Mouse (Mus musculus) heart, postnatal 10 days (tissue): ENCODE data around the gene Add2. TPM values are rescaled to one million over a fixed set of nuclear protein-coding genes. Genes with fewer than 3 reads are reported as not detected.
A peak's percentile ranks its signal among the peaks of the same experiment; 100 is the strongest.

ENCODE experiments used
- DNase-seq, 2 experiments: peaks; one replicate each; pipeline ENCODE4 v3.0.0; 2021
- intact Hi-C: fragments of 180-260 bp; cut with DNase I; formaldehyde crosslinking; loops from one replicate; pipeline ENCODE4 v1.15.1; 2025
- total RNA-seq, 2 experiments: library from RNA; stranded (reverse); gene quantifications; 2 replicates each; pipeline ENCODE4 v1.2.3; 2021

The Add2 gene
- total RNA-seq, 2 experiments from 2014 or later: 1.4 to 1.9 TPM

DNA sequence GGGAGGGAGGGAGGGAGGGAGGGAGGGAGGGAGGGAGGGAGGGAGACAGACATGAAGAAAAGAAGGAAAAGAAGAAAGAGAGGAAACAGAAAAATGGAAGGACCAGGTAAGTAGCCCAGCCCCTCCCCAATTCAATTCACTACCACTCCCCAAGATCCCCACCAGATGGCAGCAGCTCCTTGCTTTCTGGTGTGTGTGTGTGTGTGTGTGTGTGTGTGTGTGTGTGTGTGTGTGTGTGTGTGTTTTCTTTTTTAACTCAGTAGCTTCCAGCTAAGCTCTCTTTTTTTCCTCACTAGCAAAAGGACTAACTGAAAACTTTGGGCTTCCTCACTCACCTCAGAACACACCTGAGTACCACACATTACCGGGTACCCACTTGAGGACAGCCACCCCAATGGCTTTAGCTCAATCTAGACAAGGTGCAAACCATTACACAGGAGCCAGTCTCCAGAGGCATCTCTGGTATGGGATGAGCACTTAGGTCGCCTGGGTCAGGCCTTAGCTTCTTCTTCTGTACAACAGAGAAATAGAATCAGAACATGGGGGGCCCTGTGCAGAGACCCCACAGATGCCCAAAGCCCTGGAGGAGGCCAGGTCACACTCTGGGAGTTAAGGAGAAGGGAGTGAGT, 98.6 kb downstream of the Add2 start:
- DNase-seq: peak; percentile 41 to 72
- intact Hi-C loops: loop anchor here (1.0 to 2.0 kb wide), 2 partner anchors 237 to 274 kb away; no protein-coding TSS in a partner anchor

DNA sequence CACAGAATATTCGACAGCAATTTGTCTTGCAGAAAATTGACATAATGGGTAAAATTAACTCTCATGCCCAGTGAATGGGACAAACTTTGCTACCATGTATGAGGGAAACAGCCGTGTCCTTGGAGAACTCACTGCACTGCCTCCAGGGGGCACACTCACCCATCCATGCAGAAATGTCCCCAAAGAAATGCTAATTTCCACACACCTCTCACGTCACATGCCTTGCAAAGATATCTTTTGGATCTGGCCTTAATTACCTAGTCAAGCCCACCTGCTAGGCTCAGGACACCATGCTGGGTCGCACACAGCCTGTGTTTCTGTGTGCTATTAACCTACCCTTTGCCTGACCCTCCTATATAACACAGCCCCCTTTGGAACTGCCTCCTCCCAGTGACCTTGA, 100.0 kb downstream of the Add2 start:
- intact Hi-C loops: no loop called here

DNA sequence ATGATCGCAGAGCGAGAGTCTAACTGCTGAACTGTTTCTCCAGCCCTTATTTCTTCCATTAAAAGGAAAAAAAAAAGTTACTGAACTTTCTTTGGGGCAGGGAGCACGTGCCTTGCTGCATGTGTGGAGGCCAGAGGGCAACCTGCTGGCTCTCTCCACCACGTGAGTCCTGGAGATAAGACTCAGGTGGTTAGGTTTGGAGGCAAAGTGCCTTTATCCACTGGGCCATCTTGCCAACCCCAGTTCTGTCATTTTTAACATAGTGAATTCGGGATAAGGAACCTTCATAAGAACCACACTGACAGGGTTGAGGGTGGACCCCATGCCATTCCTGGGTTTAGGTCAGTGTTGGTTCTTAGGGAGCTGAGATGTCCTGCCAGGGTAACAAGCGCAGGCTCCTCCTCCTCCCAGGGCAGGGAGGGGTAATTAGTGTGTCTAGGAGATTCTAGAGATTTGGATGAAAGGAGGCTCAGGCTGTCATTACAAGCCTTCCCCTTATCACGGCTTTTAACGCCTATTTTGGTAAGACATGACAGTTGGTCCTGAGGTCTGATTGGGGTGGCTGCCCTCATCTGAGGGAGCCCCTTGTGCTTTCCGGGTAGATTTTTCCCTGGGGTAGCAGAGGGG, 101.5 kb downstream of the Add2 start:
- intact Hi-C loops: no loop called here
- no peak for DNase-seq

More for the DNA sequence above, 100.0 kb downstream of the Add2 start:
- peak; percentile 2 to 11 for DNase-seq

DNA sequence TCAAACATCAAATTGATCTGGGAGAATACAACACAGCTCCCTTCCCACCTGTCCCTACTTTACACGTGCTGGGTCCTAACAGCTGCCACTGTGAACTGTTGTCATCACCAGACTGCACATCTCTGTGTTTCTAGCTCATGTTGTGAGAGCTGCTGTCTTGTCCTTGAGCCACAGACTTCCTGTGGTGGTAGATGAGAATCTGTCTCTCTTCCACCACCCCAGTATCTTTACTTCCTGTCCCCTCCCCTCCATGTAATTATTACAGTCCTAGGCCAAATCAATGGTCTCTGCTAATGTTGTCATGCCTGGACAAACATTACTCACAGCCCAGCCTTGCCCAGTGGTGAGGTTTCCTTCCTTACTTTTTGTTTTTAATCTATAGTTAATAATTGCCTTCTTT, 105.4 kb downstream of the Add2 start:
- intact Hi-C loops: no loop called here
- no peak for DNase-seq

DNA sequence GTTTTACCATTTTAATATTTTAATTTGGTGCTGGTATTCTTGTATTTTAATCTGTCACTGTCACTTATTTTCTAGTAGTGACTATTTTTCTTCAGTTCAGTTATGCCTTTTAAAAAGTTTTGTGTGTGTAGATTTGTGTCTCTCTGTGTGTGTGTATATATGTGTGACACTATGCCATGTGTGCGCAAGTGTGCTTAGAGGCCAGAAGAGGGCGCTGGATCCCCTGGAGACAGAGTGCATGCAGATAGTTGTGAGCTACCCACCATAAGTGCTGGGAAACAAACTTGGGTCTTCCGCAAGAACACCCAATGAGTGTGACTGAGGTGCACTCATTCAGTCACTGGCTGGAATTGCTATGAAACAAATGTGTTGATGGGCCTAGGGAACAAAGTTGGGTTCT, 107.7 kb downstream of the Add2 start:
- DNase-seq: no peak
- intact Hi-C loops: no loop called here

DNA sequence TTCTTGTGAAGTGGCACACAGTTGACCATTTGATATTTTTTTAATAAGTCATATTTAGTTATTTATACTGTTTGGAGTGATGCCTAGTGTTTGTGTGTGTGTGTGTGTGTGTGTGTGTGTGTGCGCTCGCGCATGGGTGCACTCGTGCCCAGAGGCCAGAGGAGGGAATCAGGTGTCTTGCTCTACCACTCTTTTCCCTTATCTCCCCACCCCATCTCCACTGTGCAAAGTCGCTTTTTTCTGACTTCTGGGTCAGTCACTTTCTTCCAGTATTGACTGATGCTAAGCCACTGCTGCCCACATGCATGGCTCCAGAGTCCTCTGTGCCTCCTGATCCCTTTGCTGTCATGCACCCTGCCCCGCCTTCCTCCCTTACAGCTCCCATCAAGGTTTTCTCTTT, 112.8 kb downstream of the Add2 start:
- DNase-seq: no peak
- intact Hi-C loops: no loop called here

DNA sequence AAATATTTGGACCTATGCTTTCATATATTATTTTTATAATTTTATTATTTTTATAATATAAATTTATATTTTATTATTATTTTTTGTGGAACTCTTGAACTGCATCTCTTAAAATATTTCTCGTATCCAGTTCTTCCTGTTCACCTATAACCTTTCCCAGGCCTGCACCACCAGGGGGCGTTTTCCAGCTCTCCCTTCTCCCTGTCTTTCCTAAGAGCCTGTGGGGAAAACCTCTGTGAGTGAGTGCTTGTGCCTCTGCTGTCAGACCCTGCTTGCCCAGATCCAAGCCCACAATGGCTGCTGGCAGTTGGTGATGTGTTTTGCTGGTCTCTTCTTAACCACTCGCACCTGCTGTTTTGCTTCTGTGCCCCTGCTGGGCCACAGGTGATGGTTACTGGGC, 113.3 kb downstream of the Add2 start:
- peak; percentile 62 to 82 for DNase-seq
- intact Hi-C loops: loop anchor here (1.0 to 2.0 kb wide), 2 partner anchors 222 to 259 kb away; no protein-coding TSS in a partner anchor

DNA sequence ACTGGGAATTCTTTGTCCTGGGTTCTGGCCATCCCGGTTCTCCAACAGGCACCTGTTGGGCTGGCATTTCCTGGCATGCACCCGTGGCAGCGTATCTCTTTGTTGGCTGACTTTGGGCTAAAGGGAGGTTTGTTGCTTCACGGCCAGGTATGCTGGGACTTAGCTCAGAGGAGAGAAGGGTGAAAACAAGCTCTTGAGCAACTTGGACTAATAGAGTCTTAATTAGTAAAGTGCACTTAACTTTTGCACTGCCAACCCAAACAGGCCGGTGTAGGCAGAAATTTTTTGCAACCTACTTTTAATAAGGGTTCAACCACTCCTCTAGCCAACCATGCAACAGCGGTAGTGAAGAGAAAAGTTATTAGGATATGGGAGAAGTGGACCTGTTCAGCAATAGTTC, 116.5 kb downstream of the Add2 start:
- DNase-seq: no peak
- intact Hi-C loops: no loop called here

DNA sequence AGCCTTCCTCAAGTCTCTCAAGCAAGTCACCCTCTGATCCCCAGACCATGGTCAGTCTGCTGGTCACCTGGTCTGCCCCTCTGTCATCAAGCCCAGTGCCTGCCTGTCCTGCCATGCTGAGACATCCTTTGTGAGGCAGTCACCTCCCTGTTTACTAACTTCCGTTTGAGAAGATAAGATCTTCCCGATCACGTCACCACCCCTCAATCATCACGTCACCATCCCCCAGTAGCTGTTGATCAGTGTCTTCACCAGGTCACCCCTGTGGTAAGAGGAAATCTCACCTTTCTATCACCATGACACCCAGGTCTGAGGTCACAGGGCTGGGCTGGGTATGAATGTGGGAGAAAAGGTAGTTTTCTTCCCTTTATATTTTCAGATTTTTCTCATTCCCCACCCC, 120.0 kb downstream of the Add2 start:
- DNase-seq: no peak
- intact Hi-C loops: no loop called here

DNA sequence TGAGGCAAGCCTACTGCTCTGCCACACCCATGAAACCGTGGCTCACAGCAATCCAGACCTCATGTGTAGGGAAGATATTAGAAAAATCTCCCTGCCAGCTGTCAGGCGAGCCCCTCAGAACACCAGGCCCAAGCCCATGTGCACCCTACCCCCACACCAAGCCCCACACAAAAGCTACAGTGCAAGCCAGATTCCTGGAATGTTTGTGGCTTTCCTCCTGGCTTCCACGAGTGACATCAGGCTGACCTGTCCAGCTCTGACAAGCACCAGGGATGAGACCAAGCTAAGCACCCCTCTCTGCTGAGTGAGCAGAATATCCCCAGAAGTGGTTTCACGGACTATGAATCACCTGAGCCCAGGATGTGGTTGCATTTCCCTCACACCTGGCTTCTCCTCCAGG, 120.5 kb downstream of the Add2 start:
- DNase-seq: no peak
- intact Hi-C loops: no loop called here

DNA sequence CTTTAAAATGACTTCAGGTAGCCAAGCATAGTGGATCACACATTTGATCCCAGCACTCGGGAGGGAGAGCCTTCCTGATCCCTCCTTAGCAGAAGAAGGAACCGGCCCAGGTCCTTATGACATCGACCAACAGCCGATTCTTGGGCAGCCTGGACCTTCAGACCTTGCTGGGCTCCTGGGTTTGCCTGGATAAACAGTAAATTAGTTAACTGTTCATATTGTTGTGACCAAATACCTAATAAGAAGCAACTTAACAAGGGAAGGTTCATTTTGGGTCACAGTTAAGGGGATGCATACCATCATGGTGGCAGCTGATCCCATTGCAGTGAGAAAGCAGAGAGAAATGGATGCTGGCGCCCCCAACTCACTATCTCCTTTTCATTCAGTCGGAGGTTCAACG, 124.2 kb downstream of the Add2 start:
- intact Hi-C loops: no loop called here
- DNase-seq: no peak

DNA sequence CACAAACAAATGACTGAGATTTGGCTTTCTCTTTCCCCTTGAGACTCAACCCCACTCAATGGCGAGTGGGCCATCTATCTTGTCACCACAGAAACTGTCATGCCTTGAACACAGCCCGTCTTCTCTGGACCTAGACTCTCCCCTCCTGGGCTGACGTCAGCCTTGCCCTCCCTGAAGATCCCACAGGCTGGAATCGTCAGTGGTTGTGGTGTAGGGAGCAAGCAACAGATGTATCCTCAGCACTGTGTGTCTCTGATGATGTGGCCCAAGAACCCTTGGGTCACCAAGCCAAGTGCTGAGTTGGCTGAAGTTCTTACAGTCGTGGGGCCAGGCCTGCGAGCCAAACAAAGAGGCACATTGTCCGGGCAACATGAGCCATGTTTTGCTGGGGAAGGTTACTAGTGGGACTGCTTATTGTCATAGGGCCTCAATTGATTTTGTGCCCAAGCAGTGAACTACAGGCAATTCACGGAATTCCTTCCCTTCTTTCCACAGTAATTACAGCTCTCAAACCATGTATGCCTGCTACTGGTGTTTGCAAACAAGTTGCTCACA, 125.0 kb downstream of the Add2 start:
- intact Hi-C loops: no loop called here
- DNase-seq: peak; percentile 26 to 29

DNA sequence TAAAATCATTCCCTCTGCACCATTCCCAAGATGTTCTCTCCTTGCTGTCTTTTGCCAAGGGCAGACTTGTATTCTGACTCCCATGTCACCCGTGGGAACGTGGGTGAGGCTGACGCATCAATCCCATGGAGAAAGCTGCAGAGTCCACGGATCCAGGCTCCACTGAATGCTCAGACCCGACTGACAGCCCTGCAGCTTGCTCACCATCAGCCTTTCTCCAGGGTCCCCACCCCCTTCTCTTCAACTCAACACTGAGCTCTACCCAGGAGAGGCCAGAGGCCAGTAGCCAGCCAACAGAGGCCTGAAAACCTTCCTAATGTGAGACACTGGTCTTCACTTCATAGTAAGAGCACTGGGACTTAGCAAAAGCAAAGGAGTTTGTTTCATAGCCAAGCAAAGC, 125.5 kb downstream of the Add2 start:
- peak in 1 of 2 experiments; percentile 3 for DNase-seq
- intact Hi-C loops: no loop called here

DNA sequence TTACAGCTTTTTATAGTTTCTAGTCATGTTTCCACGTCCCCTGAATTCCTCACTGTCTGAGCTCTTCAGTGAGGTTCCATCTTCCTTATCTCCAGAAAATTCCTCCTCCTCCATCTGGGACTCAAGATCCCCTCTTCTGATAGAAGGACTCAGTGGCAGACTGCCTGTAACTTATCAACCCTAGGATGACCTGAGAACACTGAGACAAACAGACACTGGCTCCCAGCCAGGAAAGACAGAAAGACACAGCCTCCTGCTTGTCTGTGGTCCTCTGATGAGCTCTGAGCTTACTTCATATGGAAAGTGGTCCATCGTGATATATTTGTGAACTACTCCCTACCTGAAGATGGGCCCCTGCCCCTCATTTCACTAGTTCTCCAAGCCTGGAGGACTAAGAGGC, 126.0 kb downstream of the Add2 start:
- intact Hi-C loops: no loop called here
- DNase-seq: no peak

DNA sequence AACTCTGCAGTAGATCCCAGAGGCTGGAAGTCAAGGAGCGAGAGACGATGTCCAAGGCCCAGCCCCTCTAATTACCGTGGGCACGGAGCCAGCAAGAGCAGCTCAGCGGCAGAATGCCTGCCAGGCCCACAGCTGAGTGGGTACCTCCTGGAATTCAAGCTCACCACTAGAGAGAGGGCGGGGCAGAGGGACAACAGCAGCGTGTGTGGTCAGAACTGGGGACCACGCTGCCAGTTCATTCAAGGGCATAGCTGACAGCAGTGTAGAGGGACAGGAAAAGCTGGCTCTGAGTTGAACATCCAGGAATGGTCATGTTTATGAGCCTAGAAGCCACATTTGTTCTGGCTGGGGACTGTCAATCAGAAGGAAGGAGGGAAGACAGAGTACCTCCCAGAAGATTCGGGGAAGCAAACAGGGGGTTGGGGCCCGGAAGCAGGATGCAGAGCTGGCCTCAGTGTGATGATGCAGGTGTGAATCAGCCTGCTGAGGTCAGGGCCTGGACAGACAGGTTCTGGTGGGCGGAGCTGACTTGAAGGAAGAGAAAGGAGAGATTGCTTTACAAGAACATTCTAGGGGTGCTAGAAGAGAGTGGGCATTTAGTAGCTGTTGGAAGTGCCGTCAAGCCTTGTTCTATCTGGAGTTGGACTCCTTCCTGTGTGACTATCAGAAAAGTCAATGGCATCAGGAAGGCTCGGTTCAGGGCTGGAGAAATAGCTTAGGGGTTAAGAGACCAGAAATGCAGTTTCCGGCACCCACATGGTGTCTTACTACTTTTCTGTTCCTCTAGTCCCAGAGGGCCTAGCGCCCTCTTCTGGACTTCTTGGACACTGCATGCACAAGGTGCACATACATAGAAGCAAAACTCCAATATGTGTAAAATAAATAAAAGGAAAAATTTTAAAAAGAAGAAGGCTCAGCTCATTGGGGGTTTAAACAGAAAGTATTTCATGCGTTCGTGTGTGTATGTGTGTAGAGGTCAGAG, 129.1 kb downstream of the Add2 start:
- DNase-seq: peak; percentile 27 to 47
- intact Hi-C loops: no loop called here

DNA sequence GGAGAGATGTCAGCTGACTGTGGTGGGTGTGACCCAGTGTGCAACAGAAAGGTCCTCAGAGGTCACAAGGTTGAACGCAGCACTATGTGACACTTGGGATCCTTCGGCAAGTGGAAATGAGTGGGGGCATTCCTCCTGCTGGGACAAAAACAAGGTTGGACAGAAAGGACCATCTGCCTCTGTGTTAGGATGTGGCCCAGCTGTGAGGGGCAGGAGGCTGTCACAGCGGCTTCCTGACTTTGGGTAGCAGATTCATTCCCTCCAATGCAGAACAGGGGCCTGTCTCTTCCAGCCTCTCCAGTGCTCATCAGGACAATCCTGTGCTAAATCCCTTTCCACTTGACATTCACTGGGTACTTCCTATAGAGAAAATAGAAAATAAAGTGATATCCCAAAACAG, 132.4 kb downstream of the Add2 start:
- intact Hi-C loops: no loop called here
- DNase-seq: no peak

DNA sequence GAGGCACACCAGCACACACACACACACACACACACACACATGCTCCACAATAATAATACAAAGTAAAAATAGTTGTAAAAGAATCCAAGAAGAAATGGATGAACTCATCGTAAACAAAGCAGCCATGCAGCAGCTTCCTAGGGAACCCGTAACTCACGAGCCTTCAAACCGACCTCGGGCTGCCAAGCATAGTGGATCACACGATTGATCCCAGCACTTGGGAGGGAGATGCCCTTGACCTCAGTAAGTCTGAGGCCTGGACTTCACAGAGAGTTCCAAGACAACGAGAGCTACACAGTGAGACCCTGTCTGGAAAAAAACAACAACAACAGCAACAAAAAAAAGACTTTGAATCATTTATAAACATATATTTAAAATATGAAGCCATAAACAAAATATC, 133.1 kb downstream of the Add2 start:
- DNase-seq: no peak
- intact Hi-C loops: no loop called here

DNA sequence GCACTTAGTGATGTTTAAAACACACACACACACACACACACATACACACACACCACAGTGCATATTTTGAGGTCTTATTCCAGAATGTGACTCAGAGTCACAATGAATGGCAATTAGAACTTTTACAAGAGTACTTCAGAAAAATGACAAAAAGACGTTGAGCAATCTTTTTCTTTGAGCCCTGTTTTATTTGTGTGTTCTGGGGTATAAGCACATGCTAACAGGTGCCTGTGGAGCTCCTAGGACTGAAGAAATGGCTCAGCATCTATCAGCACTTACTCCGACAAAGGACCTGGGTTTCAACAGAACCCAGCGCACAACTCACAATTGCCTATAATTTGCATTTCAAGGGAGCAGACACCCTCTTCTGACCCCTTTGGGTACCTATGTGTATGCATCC, 135.5 kb downstream of the Add2 start:
- no peak for DNase-seq
- intact Hi-C loops: no loop called here

DNA sequence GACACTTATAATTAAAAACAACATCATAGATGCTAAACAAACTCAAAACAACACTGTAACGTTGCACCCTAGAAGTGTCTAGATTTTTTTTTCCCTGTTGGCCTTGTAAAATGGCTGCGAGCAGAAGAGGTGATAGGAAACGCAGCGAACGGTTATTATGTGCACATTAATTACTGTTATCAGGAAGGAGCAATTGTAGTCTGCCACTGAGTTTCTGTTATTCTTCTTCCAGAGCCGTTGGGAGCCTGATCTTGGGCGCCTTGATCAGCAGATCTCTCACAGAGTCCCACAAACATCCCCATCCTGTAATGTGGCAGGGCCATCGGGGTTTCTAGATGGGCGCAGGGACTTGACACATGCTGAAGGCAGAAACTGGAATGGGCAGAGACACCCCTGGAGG, 137.9 kb downstream of the Add2 start:
- no peak for DNase-seq
- intact Hi-C loops: no loop called here

DNA sequence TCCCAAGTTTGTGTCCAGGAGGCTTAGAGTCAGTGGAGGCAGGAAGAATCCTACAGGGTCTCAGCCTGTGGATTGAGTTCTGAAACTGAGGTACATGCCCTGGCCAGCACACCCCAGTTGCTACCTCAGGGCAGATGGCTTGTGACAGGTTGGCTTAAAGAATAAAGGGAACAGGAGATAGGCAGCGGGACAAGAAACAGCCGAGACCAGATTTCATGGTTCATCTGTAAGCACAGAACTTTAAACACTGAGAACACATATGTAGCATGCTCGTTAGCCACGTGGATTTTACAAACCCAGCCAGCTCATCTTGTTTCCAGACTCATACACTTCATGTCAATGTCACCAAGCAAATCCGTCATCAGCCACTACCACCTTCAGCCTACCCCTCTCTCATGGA, 139.4 kb downstream of the Add2 start:
- intact Hi-C loops: no loop called here
- DNase-seq: no peak

DNA sequence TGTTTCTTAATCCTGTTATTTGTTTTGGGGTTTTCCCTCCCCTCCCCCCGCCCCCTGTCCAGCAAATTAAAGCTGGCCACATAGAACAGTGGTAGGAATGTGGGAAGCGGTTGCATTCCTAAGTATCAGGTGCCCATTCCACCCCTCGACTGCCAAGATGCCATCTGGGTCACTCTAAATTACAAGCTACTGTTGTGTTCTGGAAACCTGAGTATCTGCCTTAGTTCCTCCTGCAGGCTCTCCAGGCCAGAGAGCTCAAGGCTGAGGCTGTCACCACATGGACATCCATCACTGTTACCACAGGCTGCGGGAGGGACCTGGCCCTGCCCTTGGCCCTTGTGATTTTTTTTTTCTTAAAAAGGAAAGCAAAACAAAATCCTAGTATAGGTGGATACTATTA, 140.7 kb downstream of the Add2 start:
- intact Hi-C loops: no loop called here
- no peak for DNase-seq
